Mouse (Mus musculus) MEL (cell line): ENCODE measurements around the gene Nr3c2. TPM values are rescaled to one million over a fixed set of nuclear protein-coding genes. Genes with fewer than 3 reads are reported as not detected.

Experiments
- DNase-seq: peaks from one replicate; pipeline ENCODE4 v3.0.0; 2011; ENCODE audit warnings: low read depth, low spot score
- H3K27ac ChIP-seq: 2 replicates; pipeline ENCODE4 v1.5.1; 2012; ENCODE audit warnings: low read depth, mild to moderate bottlenecking, control low read depth, low read length, moderate library complexity; ENCODE audit not compliant: control insufficient read depth
- H3K27me3 ChIP-seq, 2 experiments: fragments of 150-350 bp in 1 of 2; sonication (generic) in 1 of 2; 2 replicates each; pipeline ENCODE4 v1.6.1; 2012; ENCODE audit warnings: low read length in 2 of 2, mild to moderate bottlenecking in 2 of 2, improper control_type of control experiment in 1 of 2, moderate library complexity in 1 of 2; ENCODE audit not compliant: insufficient read depth in 2 of 2, control insufficient read depth in 1 of 2
- H3K36me3 ChIP-seq, 2 experiments: 2 replicates each; pipeline ENCODE4 v1.6.1; 2012 to 2014; ENCODE audit warnings: low read length in 2 of 2, improper control_type of control experiment in 1 of 2, inconsistent platforms in 1 of 2, mild to moderate bottlenecking in 1 of 2; ENCODE audit not compliant: insufficient read depth in 2 of 2, control insufficient read depth in 1 of 2
- H3K4me1 ChIP-seq, 2 experiments: fragments of 150-350 bp in 1 of 2; sonication (generic) in 1 of 2; 2 replicates each; pipeline ENCODE4 v1.6.1; 2012; ENCODE audit warnings: low read length in 2 of 2, improper control_type of control experiment in 1 of 2, mild to moderate bottlenecking in 1 of 2; ENCODE audit not compliant: insufficient read depth in 2 of 2, control insufficient read depth in 1 of 2
- H3K4me3 ChIP-seq, 2 experiments: fragments of 150-350 bp in 1 of 2; sonication (generic) in 1 of 2; 2 replicates each; pipeline ENCODE4 v1.5.1; 2012; ENCODE audit warnings: low read depth in 2 of 2, low read length in 2 of 2, mild to moderate bottlenecking in 2 of 2, moderate library complexity in 2 of 2, control low read depth in 1 of 2, improper control_type of control experiment in 1 of 2; ENCODE audit not compliant: control insufficient read depth in 1 of 2, insufficient read depth in 1 of 2
- H3K79me2 ChIP-seq: 2 replicates; pipeline ENCODE4 v1.6.1; 2012; ENCODE audit warnings: mild to moderate bottlenecking, low read length, moderate library complexity; ENCODE audit not compliant: control insufficient read depth, poor library complexity, insufficient read depth
- H3K9ac ChIP-seq: 2 replicates; pipeline ENCODE4 v1.6.1; 2012; ENCODE audit warnings: low read depth, mild to moderate bottlenecking, control low read depth, low read length, moderate library complexity; ENCODE audit not compliant: control insufficient read depth, poor library complexity, severe bottlenecking
- H3K9me3 ChIP-seq: fragments of 150-350 bp; sonication (generic); replicated peaks from 2 replicates; pipeline ENCODE4 v1.6.1; 2012; ENCODE audit warnings: mild to moderate bottlenecking, low read length, improper control_type of control experiment, moderate library complexity; ENCODE audit not compliant: insufficient read depth
- CHD1 ChIP-seq: IDR thresholded peaks from 2 replicates; pipeline ENCODE4 v1.6.1; 2012; ENCODE audit warnings: low read depth, mild to moderate bottlenecking, inconsistent platforms, low read length, improper control_type of control experiment
- CHD2 ChIP-seq: IDR thresholded peaks from 2 replicates; pipeline ENCODE4 v1.6.1; 2011; ENCODE audit warnings: low read length, improper control_type of control experiment
- ELF1 ChIP-seq: IDR thresholded peaks from 2 replicates; pipeline ENCODE4 v1.6.1; 2014; ENCODE audit warnings: low read depth, mild to moderate bottlenecking, inconsistent platforms, low read length, improper control_type of control experiment, moderate library complexity
- HCFC1 ChIP-seq: IDR thresholded peaks from 2 replicates; pipeline ENCODE4 v1.6.1; 2012; ENCODE audit warnings: low read depth, mild to moderate bottlenecking, inconsistent platforms, low read length, improper control_type of control experiment, moderate library complexity
- JUND ChIP-seq: IDR thresholded peaks from 2 replicates; pipeline ENCODE4 v1.6.1; 2011; ENCODE audit warnings: low read depth, mild to moderate bottlenecking, improper control_type of control experiment, low read length
- KAT2A ChIP-seq: conservative IDR thresholded peaks from 2 replicates; pipeline ENCODE4 v1.6.1; 2012; ENCODE audit warnings: low read depth, low read length, improper control_type of control experiment, inconsistent platforms
- MAFK ChIP-seq: IDR thresholded peaks from 2 replicates; pipeline ENCODE4 v1.6.1; 2011; ENCODE audit warnings: low read depth, mild to moderate bottlenecking, low read length, improper control_type of control experiment, borderline replicate concordance
- MAZ ChIP-seq: IDR thresholded peaks from 2 replicates; pipeline ENCODE4 v1.6.1; 2012; ENCODE audit warnings: low read depth, mild to moderate bottlenecking, inconsistent platforms, low read length, improper control_type of control experiment
- MYB ChIP-seq: IDR thresholded peaks from 2 replicates; pipeline ENCODE4 v1.6.1; 2011; ENCODE audit warnings: mild to moderate bottlenecking, low read depth, low read length, improper control_type of control experiment
- NELFE ChIP-seq: IDR thresholded peaks from 2 replicates; pipeline ENCODE4 v1.6.1; 2011; ENCODE audit warnings: low read depth, low read length, improper control_type of control experiment
- NRF1 ChIP-seq: IDR thresholded peaks from 2 replicates; pipeline ENCODE4 v1.6.1; 2014; ENCODE audit warnings: low read depth, mild to moderate bottlenecking, inconsistent platforms, low read length, improper control_type of control experiment, moderate library complexity; ENCODE audit not compliant: poor library complexity, insufficient read depth, severe bottlenecking
- POLR2AphosphoS2 ChIP-seq: IDR thresholded peaks from 2 replicates; pipeline ENCODE4 v1.6.1; 2011; ENCODE audit warnings: low read length, improper control_type of control experiment
- RCOR1 ChIP-seq: IDR thresholded peaks from 2 replicates; pipeline ENCODE4 v1.6.1; 2012; ENCODE audit warnings: low read depth, mild to moderate bottlenecking, inconsistent platforms, low read length, improper control_type of control experiment
- TAL1 ChIP-seq: IDR thresholded peaks from 2 replicates; pipeline ENCODE4 v1.6.1; 2012; ENCODE audit warnings: mild to moderate bottlenecking, inconsistent platforms, low read length, moderate library complexity, mixed read lengths
- TBP ChIP-seq: IDR thresholded peaks from 2 replicates; pipeline ENCODE4 v1.8.0; 2011; ENCODE audit warnings: low read depth, low read length, improper control_type of control experiment
- TCF12 ChIP-seq: IDR thresholded peaks from 2 replicates; pipeline ENCODE4 v1.6.1; 2014; ENCODE audit warnings: low read depth, mild to moderate bottlenecking, inconsistent platforms, low read length, improper control_type of control experiment, moderate library complexity
- USF1 ChIP-seq: IDR thresholded peaks from 2 replicates; pipeline ENCODE4 v1.6.1; 2014; ENCODE audit warnings: low read depth, mild to moderate bottlenecking, inconsistent platforms, low read length, improper control_type of control experiment, moderate library complexity
- USF2 ChIP-seq, 2 experiments: IDR thresholded peaks; 2 replicates each; pipeline ENCODE4 v1.6.1; 2011 to 2012; ENCODE audit warnings: improper control_type of control experiment in 2 of 2, low read length in 2 of 2, borderline replicate concordance in 1 of 2, inconsistent platforms in 1 of 2, low read depth in 1 of 2, mild to moderate bottlenecking in 1 of 2; ENCODE audit not compliant: insufficient read depth in 1 of 2
- polyA plus RNA-seq, 2 experiments: library from polyadenylated mRNA; stranded (reverse) in 1 of 2; unstranded in 1 of 2; fragments of >175 nt in 1 of 2; fragments of >200 nt in 1 of 2; gene quantifications; 2 replicates each; pipeline versions ENCODE4 v1.2.1 to v1.2.4; 2012; ENCODE audit warnings: low replicate concordance in 2 of 2, low read depth in 1 of 2; ENCODE audit not compliant: insufficient read length in 2 of 2, insufficient read depth in 1 of 2, missing spikeins in 1 of 2
- total RNA-seq: library from RNA; depleted of rRNA; stranded (reverse); fragments of 300-350 nt; gene quantifications from 2 replicates; pipeline ENCODE4 v1.2.3, GENCODE M21; 2012

Gene Nr3c2
- total and polyA plus RNA-seq, 3 experiments = 1.0 to 1.5 TPM; not detected in 1

GRCm38 (mm10) chr8:77278246-77278645, 379.0 kb downstream of the Nr3c2 start:
- H3K79me2 ChIP-seq = no peaks in the 10 kb centered on the region
- no peak overlapping the region for H3K27ac ChIP-seq
- no peak for DNase-seq
- peaks cover 0 to 2% of the 10 kb centered on the region in 2 experiments; a peak in 1 of 4 replicates for H3K4me1 ChIP-seq
- H3K9me3 ChIP-seq = no peaks in the 10 kb centered on the region
- no peak overlapping the region for H3K9ac ChIP-seq
- peaks cover 0 to 2% of the 10 kb centered on the region in 2 experiments; a peak in 1 of 4 replicates for H3K36me3 ChIP-seq
- H3K27me3 ChIP-seq = no peaks in the 10 kb centered on the region
- no peak for TF ChIP-seq MAZ
- no peak for TF ChIP-seq RCOR1
- TF ChIP-seq MYB = no peak
- TF ChIP-seq TBP = no peak
- no peak for TF ChIP-seq TCF12
- no peak overlapping the region for H3K4me3 ChIP-seq

- Histone ChIP-seq H3K4me3 (no peak overlapping the region), H3K27me3 (no peaks in the 10 kb centered on the region), H3K9ac (no peak overlapping the region), H3K9me3 (no peaks in the 10 kb centered on the region), H3K79me2 (no peaks in the 10 kb centered on the region), H3K36me3 (peaks cover 0 to 9% of the 10 kb centered on the region in 2 experiments; a peak in 2 of 4 replicates), H3K27ac (no peak overlapping the region), H3K4me1 (peaks cover 4 to 9% of the 10 kb centered on the region in 2 experiments; a peak in 3 of 4 replicates)
- no peak for DNase-seq
- no peak for TF ChIP-seq CHD1
- TF ChIP-seq MAFK = no peak
- TF ChIP-seq TAL1 = no peak
- TF ChIP-seq TCF12 = no peak
- TF ChIP-seq USF2 (IDR thresholded peaks at IDR 0.05; ENCODE audit: borderline replicate concordance in 1 of 2, insufficient read depth in 1 of 2, low read depth in 1 of 2, low read length in 2 of 2) = no peak
- TF ChIP-seq NELFE = no peak
- TF ChIP-seq TBP = no peak
- TF ChIP-seq CHD2 = no peak
- no peak for TF ChIP-seq JUND
- no peak for TF ChIP-seq KAT2A
These were observed 380.7 kb downstream of the Nr3c2 start for GRCm38 (mm10) chr8:77279977-77280376.

GRCm38 (mm10) chr8:77282605-77283236, 383.5 kb downstream of the Nr3c2 start:
- Histone ChIP-seq H3K9ac (no peak overlapping the region), H3K79me2 (no peaks in the 10 kb centered on the region), H3K27ac (no peak overlapping the region), H3K27me3 (no peaks in the 10 kb centered on the region), H3K4me1 (peaks cover 6 to 9% of the 10 kb centered on the region in 2 experiments), H3K4me3 (no peak overlapping the region), H3K36me3 (peaks cover 0 to 11% of the 10 kb centered on the region in 2 experiments; a peak in 2 of 4 replicates), H3K9me3 (no peaks in the 10 kb centered on the region)
- DNase-seq = peak; percentile 14
- TF ChIP-seq NELFE = no peak
- TF ChIP-seq ELF1 = no peak
- TF ChIP-seq NRF1 = no peak
- TF ChIP-seq USF1 = no peak
- TF ChIP-seq TCF12 = no peak
- no peak for TF ChIP-seq HCFC1
- TF ChIP-seq POLR2AphosphoS2 = no peak
